Mouse (Mus musculus) heart, embryonic 16.5 days (tissue): ENCODE measurements around the gene Gm15557. TPM values are rescaled to one million over a fixed set of nuclear protein-coding genes. Genes with fewer than 3 reads are reported as not detected.
A peak's percentile ranks its signal among the peaks of the same experiment; 100 is the strongest.

Experiments used
- ATAC-seq: fragments of 200-750 bp; cut with Nextera tagmentation; replicated peaks from 2 replicates; pipeline ENCODE4 v1.8.0; 2017; ENCODE audit warnings: moderate number of reproducible peaks; ENCODE audit not compliant: insufficient read depth, low FRiP score; ENCODE audit errors: extremely low read depth
- H3K27ac ChIP-seq: fragments of 300-500 bp; sonication (generic); 2 replicates; pipeline ENCODE4 v1.5.1; 2014; ENCODE audit warnings: mild to moderate bottlenecking, low read length, control low read depth, moderate library complexity
- H3K27me3 ChIP-seq: fragments of 300-500 bp; sonication (generic); 2 replicates; pipeline ENCODE4 v1.6.1; 2014; ENCODE audit warnings: low read length, mixed read lengths; ENCODE audit not compliant: control insufficient read depth, insufficient read depth
- H3K36me3 ChIP-seq: fragments of 300-500 bp; sonication (generic); 2 replicates; pipeline ENCODE4 v1.6.1; 2014; ENCODE audit not compliant: control insufficient read depth, insufficient read depth
- H3K4me1 ChIP-seq: fragments of 300-500 bp; sonication (generic); 2 replicates; pipeline ENCODE4 v1.6.1; 2014; ENCODE audit warnings: low read length, mixed read lengths; ENCODE audit not compliant: control insufficient read depth, insufficient read depth
- H3K4me2 ChIP-seq: fragments of 300-500 bp; sonication (generic); 2 replicates; pipeline ENCODE4 v1.6.1; 2014; ENCODE audit warnings: low read depth, mild to moderate bottlenecking, control low read depth, low read length
- H3K4me3 ChIP-seq: fragments of 300-500 bp; sonication (generic); 2 replicates; pipeline ENCODE4 v1.5.1; 2014; ENCODE audit warnings: mild to moderate bottlenecking, control low read depth, low read length
- H3K9ac ChIP-seq: fragments of 300-500 bp; sonication (generic); 2 replicates; pipeline ENCODE4 v1.6.1; 2014; ENCODE audit warnings: low read length, control low read depth
- H3K9me3 ChIP-seq: fragments of 300-500 bp; sonication (generic); replicated peaks from 2 replicates; pipeline ENCODE4 v1.6.1; 2016; ENCODE audit warnings: low read length; ENCODE audit not compliant: control insufficient read depth
- WGBS: fragments of 180-500 bp; shearing (Covaris S2); extraction: QIAGEN DNeasy Blood & Tissue Kit; methylation state at CpG from one replicate; pipeline ENCODE4 v1.1.7; 2014; 5-methylcytosine and 5-hydroxymethylcytosine counted together
- polyA plus RNA-seq: library from polyadenylated mRNA; unstranded; fragments of >200 nt; fragmentation: Nextera tagmentation; extraction: Ambion mirVana; gene quantifications from 2 replicates; pipeline ENCODE4 v1.2.1, GENCODE M21; 2015

The Gm15557 gene
- polyA plus RNA-seq, 1 experiment from 2014 or later = not detected

- Histone ChIP-seq H3K9ac (no peak overlapping the region), H3K4me1 (no peaks in the 10 kb centered on the region), H3K9me3 (no peaks in the 10 kb centered on the region), H3K27ac (no peak overlapping the region), H3K4me3 (no peak overlapping the region), H3K36me3 (peaks cover 50% of the 10 kb centered on the region), H3K4me2 (no peak overlapping the region), H3K27me3 (no peaks in the 10 kb centered on the region)
- WGBS = 83% methylated on average over 6 of the region's 6 CpGs
- ATAC-seq = no peak
Measured at GRCm38 (mm10) chr2:155973348-155973747, 32.8 kb downstream of the Gm15557 start.

GRCm38 (mm10) chr2:155974087-155974731 lies 33.7 kb downstream of the Gm15557 start:
- H3K9me3 ChIP-seq = no peaks in the 10 kb centered on the region
- H3K4me1 ChIP-seq = no peaks in the 10 kb centered on the region
- peaks cover 46% of the 10 kb centered on the region for H3K36me3 ChIP-seq
- no peaks in the 10 kb centered on the region for H3K27me3 ChIP-seq
- no peak overlapping the region for H3K27ac ChIP-seq
- ATAC-seq = no peak
- no peak overlapping the region for H3K4me3 ChIP-seq
- H3K9ac ChIP-seq = no peak overlapping the region
- no peak overlapping the region for H3K4me2 ChIP-seq
- WGBS = 79% methylated on average over 14 of the region's 14 CpGs

GRCm38 (mm10) chr2:155979328-155979991 lies 38.9 kb downstream of the Gm15557 start:
- peaks cover 56% of the 10 kb centered on the region for H3K36me3 ChIP-seq
- 70% methylated on average over 5 of the region's 5 CpGs for whole genome bisulfite sequencing
- H3K27me3 ChIP-seq = no peaks in the 10 kb centered on the region
- H3K4me3 ChIP-seq = no peak overlapping the region
- no peaks in the 10 kb centered on the region for H3K4me1 ChIP-seq
- H3K4me2 ChIP-seq = no peak overlapping the region
- no peaks in the 10 kb centered on the region for H3K9me3 ChIP-seq
- no peak for ATAC-seq
- H3K27ac ChIP-seq = peak overlapping the region; percentile 57
- no peak overlapping the region for H3K9ac ChIP-seq

- Histone ChIP-seq H3K9ac (no peak overlapping the region), H3K4me2 (no peak overlapping the region), H3K4me1 (0 out of 2 replicates have a peak, but pooled peaks cover 4% of the 10 kb centered on the region), H3K36me3 (peaks cover 51% of the 10 kb centered on the region), H3K27ac (no peak overlapping the region; the same call in 1 of the 2 replicates), H3K9me3 (no peaks in the 10 kb centered on the region), H3K27me3 (no peaks in the 10 kb centered on the region), H3K4me3 (no peak overlapping the region)
- ATAC-seq = peak; percentile 47
- WGBS = 90% methylated on average over 7 of the region's 7 CpGs
Measured at GRCm38 (mm10) chr2:155985776-155986175, 45.2 kb downstream of the Gm15557 start.

DNA sequence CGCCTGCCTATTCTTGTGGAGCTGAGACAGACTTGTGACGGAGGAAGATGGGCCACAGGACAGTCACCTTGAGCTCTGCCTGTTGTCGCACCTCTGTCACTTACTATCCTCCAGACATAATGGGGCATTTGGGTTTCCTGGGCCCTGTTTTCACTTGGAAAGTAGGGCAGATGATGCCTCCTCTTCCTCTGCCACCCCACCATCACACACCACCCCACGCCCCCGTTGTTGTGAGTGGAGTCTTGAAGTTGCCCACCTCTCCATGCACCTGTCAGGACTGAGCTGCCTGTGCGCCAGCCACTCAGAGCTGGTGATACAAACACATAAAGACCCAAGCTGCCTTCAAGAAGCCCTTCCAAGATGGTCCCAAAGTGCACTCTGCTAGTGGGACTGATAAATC lies 46.6 kb downstream of the Gm15557 start:
- ATAC-seq = no peak
- Histone ChIP-seq H3K9ac (no peak overlapping the region), H3K4me3 (no peak overlapping the region), H3K36me3 (peaks cover 55% of the 10 kb centered on the region), H3K9me3 (no peaks in the 10 kb centered on the region), H3K4me2 (no peak overlapping the region), H3K27ac (no peak overlapping the region), H3K27me3 (no peaks in the 10 kb centered on the region), H3K4me1 (peaks cover 14% of the 10 kb centered on the region)
- 94% methylated on average over 6 of the region's 6 CpGs for WGBS

DNA sequence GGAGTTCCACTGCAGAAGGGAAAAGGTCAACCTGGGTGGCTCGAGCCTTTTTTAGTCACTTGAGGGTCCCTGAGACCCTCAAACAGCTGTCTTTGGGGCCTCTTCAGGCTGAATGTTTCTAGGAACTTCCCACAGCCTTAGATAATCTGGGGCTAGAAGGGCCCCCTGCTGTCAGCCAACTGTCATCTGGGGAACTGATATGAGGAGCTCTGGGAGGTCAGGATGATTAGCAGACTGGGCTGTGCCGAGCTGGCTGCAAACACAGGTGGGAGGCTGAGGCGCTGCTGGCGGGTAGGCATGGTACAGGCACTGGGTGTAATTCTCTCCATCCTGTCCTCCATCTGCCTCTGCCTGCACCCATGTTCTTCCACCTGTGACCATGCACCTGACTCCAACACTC lies 48.6 kb downstream of the Gm15557 start:
- Histone ChIP-seq H3K27ac (no peak overlapping the region), H3K27me3 (no peaks in the 10 kb centered on the region), H3K36me3 (peaks cover 46% of the 10 kb centered on the region), H3K9me3 (no peaks in the 10 kb centered on the region), H3K4me2 (no peak overlapping the region), H3K9ac (no peak overlapping the region), H3K4me1 (peaks cover 15% of the 10 kb centered on the region), H3K4me3 (no peak overlapping the region)
- 34% methylated on average over 4 of the region's 4 CpGs for WGBS
- ATAC-seq = no peak; the same call in 1 of the 2 replicates

DNA sequence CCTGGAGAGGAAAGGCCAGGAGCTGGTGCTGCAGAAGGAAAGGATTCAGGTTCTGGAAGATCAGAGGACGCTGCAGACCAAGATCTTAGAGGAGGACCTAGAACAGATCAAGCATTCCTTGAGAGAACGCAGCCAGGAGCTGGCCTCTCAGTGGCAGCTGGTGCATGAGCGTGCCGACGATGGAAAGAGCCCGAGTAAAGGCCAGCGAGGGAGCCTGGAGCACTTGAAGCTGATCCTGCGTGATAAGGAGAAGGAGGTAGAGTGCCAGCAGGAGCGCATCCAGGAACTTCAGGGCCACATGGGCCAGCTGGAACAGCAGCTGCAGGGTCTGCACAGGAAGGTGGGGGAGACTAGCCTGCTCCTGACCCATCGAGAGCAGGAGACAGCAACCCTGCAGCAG lies 50.6 kb downstream of the Gm15557 start:
- no peak overlapping the region; the same call in 1 of the 2 replicates for H3K9ac ChIP-seq
- 81% methylated on average over 10 of the region's 10 CpGs for WGBS
- H3K4me1 ChIP-seq = peaks cover 15% of the 10 kb centered on the region
- no peak overlapping the region for H3K4me3 ChIP-seq
- no peaks in the 10 kb centered on the region for H3K9me3 ChIP-seq
- no peak overlapping the region for H3K27ac ChIP-seq
- no peak overlapping the region for H3K4me2 ChIP-seq
- H3K27me3 ChIP-seq = no peaks in the 10 kb centered on the region
- H3K36me3 ChIP-seq = peaks cover 48% of the 10 kb centered on the region
- no peak for ATAC-seq

- 45% methylated on average over 14 of the region's 14 CpGs for WGBS
- H3K4me2 ChIP-seq = no peak overlapping the region
- ATAC-seq = peak; percentile 60
- no peak overlapping the region for H3K4me3 ChIP-seq
- peaks cover 15% of the 10 kb centered on the region for H3K4me1 ChIP-seq
- H3K27me3 ChIP-seq = no peaks in the 10 kb centered on the region
- H3K27ac ChIP-seq = peak overlapping the region; percentile 36
- H3K36me3 ChIP-seq = peaks cover 52% of the 10 kb centered on the region
- H3K9ac ChIP-seq = peak overlapping the region; percentile 34; the same call in 1 of the 2 replicates
- no peaks in the 10 kb centered on the region for H3K9me3 ChIP-seq
Measured at GRCm38 (mm10) chr2:155991863-155992321, 51.4 kb downstream of the Gm15557 start.
